Mouse (Mus musculus): ENCODE measurements around the gene Pde9a.
"Not testable (repeated sequence)": the region's sequence is repeated elsewhere in the genome, so short reads cannot be mapped to it uniquely, and the experiment has no call there.

Pde9a gene

DNA sequence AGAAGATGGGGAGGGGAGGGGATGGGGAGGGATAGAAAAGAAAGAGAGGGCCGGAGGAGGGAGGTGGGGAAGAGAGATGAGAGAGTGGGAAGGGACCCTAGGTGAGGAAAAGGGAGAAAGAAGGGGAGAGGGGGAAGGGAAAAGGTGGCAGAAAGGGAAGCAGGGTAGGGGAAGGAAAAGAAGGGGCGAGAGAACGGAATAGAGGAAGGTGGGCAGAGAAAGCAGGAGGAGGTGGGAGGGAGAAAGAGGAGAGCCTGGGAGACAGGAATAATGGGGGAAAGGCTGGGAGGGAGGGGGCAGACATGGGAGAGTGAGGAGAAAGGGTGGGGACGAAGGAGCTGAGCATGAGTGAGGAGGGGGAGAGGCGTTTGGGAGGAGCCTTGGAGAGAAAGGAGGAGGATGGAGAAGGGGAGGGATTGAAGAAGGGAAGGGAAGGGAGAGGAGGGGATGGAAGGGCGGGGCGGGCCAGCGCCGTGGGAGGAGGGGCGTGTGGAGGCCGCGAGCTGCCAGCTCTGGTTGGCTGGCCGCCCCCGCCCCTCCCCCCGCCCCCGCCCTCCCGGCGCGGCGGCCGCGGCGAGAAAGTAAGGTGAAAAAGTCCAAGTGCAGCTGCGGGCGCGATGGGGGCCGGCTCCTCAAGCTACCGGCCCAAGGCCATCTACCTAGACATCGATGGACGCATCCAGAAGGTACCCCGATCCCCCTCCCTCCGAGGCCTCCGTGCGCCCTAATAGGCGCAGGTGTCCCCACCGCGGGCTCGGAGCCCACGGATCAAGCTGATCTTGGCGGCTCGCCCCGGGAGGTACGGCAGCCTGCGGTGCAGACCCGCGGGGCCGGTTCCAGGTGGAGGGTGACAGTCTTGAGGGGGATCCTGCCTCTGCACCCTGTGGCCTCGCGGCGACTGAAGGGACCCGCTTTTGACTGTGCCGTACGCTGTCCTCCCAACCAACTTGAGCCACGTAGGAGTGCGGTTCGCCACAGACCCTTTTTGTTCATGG is at the start of gene Pde9a:
Gene Pde9a, plus strand, starts transcription at position 540 of the 995 bp plus-strand sequence.
- peak; percentile 41 for DNase-seq (ENCODE audit: low read depth, low spot score)

DNA sequence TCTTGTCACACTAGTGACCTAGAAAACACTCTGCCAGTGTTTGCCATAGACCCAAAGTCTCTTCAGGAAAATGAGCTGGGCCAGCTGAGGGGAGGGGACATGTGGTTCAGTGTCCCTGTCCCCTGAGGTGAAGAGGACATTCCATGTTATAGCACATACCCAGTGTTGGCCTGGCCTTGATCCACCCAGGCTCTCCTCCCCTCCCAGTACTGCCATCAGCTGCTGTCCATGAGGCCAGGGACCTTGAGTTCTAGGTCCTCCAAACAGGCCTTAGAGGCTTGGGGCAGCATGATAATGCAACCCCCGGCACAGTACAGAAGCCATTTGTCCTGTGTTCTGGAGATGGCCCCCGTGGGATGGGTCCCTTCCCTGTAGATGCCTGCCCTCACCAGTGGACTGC is 46.2 kb upstream of the Pde9a start:
- DNase-seq (ENCODE audit: low read depth, low spot score): no peak

DNA sequence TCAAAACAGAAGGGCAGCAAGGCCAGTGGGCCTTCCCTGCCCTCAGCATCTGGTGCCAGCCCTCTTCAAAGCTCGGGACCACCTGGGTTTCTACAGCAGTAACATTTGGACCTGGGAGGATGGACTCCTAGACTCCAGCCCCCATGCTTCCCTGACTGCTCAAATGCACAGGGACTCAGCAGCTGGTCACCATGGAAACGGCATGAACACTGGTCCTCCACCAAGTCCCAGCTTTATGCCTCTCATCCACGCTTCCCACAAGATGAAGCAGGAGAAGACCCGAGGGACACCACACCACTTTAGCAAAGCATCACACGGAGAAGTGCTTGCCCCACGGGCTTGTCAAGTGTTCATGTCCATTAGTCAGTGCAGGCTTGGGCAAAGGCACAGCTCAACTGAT is 43.8 kb upstream of the Pde9a start:
- no peak for DNase-seq (ENCODE audit: low read depth, low spot score)

DNA sequence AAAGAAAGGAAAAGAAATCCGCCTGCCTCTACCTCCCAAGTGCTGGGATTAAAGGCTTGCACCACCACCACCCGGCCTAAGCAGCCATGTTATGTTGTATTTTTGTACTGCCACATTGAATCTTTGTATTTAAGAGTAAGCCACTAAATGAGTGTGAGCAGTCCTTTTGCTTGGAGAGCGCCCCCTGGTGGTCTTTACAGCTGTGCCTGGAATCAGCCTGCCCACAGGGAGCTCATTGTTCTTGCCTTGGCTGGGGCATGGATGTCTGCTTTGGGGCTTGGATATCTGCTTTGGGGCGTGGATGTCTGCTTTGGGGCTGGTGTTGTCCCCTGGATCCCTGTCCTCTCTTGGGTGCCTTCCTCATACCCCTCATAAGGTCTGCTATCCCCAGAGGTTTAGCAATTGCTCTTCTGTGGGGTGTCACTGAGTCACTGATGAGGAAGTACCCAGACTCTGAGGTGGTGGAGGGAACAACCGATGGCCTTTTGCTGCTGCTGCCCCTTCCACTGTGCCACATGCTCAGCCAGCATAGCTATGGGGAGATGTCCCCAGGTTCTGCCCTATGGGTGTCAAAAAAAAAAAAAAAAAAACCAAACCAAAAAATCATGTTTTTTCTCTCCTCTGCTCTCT is 41.7 kb upstream of the Pde9a start:
- DNase-seq (ENCODE audit: low read depth, low spot score): peak; percentile 79

DNA sequence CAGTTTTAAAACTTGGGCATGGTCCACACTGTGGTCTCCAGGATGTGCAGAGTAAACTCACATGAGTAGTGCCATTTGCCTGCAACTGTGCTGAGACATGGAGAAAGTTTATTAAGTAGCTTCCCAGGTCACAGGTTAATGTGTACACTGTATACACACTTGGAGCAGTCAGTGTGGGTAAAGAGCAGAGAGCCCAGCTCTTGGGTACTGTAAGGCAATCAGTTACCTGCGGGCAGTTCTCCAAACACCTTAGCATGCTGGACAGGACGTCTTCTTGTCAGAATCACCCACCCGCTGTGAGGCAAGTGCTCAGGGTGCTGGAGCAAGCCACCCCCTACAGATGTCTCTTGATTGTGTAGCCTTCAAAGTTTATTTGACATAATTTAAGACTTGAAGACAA is 41.2 kb upstream of the Pde9a start:
- DNase-seq (ENCODE audit: low read depth, low spot score): no peak

DNA sequence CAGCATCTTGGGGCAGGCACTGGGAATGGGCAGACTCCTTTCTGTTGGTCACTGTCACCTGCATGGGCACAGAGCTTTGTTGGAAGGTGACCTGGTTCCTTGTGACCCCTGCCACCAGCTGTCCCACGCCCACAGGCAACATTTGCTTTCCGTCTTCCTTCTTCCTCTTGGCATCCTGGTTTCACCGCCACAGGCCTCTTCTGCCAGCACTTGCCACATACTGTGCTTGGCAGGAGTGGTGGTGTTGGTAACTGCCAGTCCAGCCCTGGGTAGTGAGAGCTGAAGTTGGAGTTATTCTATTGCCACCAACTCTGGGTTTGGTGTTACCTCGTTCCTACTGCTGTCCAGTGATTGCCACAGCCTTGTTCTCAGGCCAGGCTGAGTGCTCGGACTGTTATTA is 37.9 kb upstream of the Pde9a start:
- no peak for DNase-seq (ENCODE audit: low read depth, low spot score)

DNA sequence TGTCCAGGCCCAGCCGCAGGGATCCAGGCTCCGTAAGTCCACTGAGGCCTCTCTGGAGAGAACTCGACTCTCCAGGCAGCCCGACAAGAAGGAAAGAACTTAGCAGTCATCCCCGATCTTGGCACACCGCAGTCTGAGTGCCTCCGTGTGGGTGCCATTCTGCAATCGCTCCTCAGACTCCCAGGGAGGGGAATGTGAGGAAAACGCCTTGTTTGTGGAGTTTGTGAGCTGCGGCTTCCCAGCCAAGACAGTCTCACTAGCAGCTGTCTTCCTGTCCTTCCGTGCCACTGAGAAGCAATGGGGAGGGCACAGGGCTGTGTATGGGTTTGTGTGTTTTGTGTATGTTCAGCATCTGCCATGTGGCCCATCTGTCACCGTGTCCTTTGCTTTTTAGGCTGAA is 36.6 kb upstream of the Pde9a start:
- no peak for DNase-seq (ENCODE audit: low read depth, low spot score)

DNA sequence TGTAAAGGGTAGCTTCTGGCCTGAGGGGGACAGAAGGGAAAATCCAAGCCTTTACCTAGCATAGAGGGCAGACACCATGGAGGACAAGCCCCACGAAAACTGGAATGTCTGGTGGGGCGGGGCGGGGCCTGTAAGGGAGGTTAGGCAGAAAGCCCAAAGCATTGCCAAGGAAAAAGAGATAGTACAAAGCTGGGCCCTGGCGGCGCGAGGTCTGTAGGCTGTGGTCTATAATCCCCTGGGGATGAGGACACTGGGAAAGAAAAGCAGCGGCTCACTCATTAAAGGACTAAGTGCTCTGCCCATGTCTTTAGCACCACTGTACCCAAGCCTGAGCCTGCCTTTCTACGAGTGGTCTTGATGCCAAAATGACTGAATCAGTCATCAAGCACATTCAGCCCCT is 34.0 kb upstream of the Pde9a start:
- DNase-seq (ENCODE audit: low read depth, low spot score): no peak

DNA sequence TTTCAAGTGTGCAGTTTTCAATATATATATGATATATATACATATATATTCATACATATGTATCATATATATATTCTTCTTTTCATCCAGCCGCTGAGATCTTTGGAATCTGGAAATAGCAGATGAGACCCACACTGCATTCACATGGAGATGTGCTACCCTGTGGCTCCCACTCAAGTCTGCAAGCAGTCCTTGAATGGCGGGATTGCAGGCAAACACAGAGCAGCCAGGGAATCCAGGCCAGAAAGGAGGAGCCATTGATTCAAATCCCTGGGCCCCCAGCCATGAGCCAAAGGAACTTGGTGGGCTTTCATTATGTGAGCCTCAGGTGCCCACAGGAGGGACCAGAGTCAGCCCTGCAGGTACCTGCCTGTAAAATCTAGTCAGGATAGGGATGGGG is 32.8 kb upstream of the Pde9a start:
- no peak for DNase-seq (ENCODE audit: low read depth, low spot score)

DNA sequence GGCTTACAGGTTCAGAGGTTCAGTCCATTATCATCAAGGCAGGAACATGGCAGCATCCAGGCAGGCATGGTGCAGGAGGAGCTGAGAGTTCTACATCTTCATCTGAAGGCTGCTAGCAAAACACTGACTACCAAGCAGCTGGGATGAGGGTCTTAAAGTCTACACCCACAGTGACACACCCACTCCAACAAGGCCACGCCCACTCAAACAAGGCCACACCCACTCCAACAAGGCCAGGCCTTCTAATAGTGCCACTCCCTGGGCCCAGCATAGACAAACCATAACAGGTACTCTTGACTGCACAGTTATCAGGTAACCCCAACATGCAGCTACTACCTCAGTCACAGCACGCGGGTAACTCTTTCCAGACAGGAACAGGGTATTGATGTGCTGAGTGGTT is 31.3 kb upstream of the Pde9a start:
- DNase-seq (ENCODE audit: low read depth, low spot score): not testable (repeated sequence)

DNA sequence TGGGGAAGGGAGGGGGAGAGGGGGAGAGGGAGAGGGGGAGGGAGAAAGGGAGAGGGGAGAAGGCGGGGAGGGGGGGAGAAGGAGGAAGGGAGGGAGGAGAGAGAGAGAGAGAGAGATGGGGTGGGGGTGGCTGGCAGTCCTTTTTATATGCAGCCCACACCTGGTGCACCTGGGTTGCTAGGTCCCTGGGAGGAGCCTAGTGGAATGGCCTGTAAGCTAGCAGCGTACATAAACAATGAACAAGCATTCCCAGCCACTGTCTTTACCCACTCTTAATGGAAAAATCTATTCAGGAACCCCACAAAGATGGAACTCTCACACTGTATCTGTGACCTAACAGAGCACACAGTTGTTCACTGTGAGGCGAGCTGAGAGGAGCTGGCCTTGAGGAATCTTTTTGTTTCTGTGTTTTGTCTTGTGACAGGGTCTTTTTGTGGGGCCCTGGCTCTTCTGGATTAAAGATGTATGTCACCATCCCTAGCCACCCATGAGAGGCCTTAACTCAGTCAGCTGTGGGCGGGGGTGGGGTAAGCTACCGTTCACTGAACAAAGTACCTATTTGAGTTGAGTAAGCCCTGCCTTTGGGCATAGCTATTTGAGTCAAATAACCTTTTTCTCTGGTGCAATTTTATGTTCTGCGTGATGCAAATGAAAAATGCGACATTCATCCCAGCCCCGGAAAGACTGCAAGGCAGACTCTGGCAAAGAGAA is 30.1 kb upstream of the Pde9a start:
- DNase-seq (ENCODE audit: low read depth, low spot score): no peak

DNA sequence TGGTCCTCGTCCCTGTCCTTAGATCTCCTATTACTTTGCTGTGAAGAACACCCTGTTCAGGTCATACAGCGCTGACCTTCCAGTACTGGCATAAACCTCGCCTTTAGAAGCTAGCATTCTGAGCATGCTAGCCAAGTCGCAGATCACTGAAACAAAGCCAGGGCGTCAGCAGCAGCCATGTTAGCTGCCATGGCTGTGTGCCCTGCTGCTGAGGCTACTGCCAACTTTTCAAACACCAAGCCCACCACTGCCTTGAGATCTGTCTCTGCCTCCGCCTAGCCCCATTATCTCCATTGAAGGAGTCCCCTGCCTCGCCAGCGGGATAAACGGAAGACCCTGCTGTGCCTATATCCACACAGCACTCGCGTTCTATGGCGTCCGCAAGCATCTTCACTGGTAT is 25.4 kb upstream of the Pde9a start:
- no peak for DNase-seq (ENCODE audit: low read depth, low spot score)

DNA sequence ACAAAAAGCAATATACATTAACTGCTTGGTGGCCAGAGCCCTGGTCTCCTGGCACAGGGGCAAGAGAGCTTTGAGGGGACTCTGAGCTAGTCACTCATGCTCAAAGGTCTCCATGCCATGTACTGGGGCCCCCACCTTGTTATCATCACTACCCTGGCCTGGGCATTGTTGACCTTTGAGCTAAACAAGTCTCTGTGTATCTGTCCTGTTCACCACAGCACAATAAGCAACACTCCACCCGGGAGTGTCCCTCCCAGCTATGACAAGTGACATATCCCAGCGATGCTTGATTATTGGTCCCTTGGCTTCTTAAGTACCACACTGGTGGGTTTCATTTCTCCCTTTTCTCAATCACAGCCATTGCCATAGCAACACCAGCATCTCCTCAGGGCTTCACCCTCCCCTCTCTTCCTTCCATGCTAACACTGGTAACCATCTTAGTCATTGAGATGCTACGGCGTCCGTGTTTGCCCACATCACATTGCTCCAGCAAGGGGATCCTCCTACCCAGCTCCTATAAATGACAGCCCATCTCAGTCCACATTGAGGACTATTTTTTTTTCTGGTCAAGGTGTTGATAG is 20.3 kb upstream of the Pde9a start:
- no peak for DNase-seq (ENCODE audit: low read depth, low spot score)

DNA sequence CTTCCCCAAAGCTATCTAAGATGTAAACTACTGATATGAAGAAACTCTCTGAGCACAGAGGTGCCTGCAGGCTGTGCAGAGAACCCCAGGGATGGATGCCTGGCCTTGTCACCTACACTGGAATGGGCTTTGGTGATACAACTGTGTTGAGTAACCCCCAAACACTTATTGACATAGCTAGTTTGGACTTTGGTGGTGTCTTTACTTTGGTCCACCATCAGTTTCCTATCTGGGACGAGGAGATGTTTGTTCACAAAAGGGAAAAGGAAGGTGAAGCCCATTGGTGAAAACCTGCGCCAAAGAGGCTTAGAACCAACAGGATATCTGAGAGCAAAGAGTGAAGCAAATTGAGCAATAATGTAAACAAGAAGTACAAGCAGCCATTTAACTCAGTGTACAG is 15.8 kb upstream of the Pde9a start:
- DNase-seq (ENCODE audit: low read depth, low spot score): no peak

DNA sequence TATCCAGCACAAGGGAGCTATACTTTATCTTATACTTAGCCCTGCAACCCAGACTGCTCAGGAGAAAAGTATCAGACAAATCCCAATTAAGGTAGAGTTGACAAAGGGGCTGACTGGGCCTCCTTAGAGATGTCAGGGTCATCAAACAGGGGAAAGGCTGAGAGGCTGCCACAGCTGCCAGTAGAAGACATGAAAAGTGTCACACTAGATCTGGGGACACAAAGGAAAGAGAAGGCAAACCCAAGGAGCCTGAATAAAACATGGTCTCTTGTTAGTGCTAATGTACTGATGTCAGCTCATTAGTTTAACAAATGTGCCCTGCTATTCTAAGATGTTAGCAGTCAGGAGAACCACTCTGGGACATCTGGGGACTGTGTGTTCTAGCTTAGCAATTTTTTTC is 15.1 kb upstream of the Pde9a start:
- DNase-seq (ENCODE audit: low read depth, low spot score): no peak

DNA sequence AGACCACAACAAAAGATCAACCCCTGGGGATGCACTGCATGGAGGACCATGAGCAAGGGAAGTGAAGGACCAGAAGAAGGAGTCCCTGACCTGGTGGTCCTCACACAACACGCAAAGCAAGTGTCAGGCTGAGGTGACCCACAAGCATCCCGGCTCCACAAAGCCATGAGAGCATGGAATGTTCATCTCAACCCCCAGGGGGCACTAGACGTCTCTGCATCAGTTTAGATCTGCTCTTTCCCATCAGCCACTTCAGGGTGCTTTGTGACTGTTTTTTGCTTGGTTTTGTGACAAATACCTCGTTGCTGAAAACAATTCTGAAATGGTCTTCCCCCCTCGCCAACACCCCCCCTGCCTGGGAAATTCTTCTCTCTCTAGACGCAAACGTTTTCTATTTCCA is 8.0 kb upstream of the Pde9a start:
- DNase-seq (ENCODE audit: low read depth, low spot score): peak; percentile 49

DNA sequence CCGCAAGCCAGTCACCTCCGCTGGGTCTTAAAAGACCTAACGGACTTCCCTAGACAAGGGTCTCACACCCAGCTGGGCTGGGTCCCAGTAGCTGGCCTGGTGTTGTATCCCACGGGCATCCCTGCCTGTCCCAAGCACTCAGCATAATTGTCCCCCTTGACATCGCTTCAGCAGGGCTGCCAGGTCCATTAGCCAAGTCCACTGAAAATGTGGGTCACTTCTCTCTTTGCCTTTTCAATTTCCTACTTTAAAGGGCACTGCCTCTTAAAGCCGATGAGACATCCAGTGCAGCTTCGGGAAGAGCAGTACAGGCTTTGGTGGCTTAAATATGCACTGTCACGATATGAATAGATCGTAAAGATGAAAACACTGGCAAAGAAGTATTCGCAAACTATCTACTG is 7.6 kb upstream of the Pde9a start:
- no peak for DNase-seq (ENCODE audit: low read depth, low spot score)

DNA sequence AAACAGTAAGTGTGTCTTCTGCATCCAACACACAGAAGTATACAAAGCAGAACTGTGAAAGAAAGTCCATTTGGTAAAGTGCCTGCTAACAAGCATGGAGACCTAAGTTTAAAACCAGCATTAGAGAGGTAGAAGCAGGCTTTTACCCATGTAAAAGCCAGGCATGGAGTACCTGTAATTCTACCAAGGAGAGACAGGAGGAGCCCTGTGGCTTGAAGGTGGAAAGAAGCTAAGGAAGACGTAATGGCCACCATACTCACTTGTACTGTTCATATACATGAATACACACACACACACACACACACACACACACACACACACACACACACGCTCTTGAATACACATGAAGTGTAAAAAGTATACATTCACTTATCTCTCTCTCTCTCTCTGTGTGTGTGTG is 6.9 kb upstream of the Pde9a start:
- no peak for DNase-seq (ENCODE audit: low read depth, low spot score)

DNA sequence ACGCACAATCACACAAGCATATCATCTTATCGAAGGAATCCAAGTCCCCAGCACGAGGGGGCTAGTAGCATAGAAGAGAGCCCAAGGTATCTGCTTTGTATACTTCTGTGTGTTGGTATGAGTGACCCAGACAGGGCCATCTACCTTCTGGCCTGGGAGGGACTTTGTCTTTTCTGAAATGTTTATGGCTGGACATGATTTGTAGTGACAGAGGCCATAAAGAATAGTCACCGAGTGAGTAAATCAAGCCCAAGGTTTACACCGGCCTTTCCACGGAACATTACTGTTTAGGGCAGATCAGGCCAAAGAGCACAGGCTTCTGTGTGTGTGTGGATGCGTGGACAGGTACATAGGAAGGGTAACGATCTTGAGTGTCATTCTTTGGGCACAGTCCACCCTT is 6.1 kb upstream of the Pde9a start:
- no peak for DNase-seq (ENCODE audit: low read depth, low spot score)

DNA sequence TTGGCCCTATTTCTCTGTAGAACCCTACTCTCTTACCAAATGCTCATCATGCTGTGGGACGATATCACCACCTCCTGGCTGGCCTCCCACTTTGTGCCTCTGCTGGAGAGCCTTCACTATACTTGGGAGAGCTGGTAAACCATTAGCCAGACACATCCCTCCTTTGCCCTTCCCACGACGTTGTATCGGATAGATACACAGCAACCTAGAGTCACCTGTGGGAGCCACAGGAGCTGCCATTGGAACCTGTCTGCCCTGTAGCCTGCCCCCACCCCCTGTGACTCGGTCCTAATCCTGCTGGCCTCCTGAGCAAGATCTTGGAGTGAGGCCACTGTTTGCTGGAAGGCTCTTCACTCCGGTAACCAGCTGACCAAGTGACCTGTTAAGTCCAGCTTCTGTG is 2.7 kb upstream of the Pde9a start:
- no peak for DNase-seq (ENCODE audit: low read depth, low spot score)

DNA sequence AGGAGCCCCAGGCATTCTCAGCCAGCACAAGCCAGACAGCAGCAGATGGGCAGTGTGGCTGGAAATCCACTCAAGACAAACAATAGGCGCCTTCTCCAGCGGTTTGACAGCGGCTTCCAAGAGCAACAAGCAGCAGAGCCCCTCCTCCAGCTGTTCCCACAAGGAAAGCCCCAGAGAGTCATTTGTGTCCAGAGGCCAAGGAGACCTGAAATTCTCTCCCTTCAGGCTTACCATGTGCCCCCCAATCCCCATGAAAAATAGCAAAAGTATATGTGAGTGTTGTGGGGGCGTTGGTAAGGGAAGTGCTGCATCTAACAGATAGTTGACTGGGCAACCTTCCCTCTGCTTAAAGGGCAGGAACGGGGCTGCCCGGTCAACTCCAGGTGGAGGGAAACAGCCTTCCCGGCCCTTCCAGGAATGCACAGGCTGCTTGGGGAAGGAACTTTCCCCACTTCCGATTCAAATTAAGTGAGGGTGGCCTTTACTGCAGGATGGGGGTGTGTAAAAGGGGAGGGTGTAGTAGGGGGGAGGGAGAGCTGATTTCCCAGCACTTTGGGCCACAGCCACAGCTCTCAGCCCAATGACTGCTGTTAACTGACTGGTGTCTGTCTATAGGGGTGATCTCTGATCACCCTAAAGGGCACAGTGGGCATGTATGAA is 912 bp upstream of the Pde9a start:
- no peak for DNase-seq (ENCODE audit: low read depth, low spot score)

Data from CD4-positive helper T cell, adult 2 months (primary cell).